Mouse (Mus musculus) thymus, postnatal 4 days (tissue): Measurements from ENCODE around the gene Ugcg.
A peak's percentile ranks its signal among the peaks of the same experiment; 100 is the strongest.

Experiments used
- DNase-seq: peaks from one replicate; pipeline ENCODE4 v3.0.0; 2021

Gene Ugcg

DNA sequence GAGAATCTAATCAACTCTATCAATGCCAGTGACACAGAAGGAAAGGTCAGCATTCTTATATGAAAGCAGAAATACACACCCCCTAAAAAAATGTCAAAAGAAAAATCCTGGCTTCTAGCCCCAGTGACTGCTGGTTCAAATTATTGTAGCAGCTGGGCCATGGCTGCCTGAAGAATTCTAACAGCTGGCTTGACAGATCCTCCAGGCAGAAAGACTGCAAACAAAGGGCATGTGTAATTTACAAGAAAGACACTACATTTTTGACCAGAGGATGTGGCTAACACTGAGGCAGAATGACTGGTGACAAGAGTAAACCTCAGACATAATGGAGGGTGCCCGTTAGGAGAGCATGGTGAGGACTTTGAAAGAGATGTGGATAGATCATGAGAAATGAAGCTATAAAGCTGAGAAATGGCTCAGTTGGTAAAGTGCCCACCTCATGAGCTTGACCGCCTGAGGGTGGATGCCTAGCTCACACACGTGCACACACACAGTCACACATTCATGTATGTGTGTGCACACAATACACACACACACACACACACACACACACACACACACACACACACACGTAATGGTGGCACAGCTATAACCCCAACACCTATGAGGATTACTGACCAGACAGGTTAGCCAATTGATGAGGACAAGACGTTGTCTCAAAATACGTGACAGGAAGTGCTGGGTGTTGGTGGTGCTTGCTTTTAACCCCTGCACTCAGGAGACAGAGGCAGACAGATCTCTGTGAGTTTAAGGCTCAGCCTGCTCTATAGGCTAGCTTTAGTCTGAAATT is 42.4 kb downstream of the Ugcg start:
- DNase-seq: no peak

- DNase-seq: no peak
Observed at GRCm38 (mm10) chr4:59234014-59234413, 45.0 kb downstream of the Ugcg start.

- no peak for DNase-seq
Observed at GRCm38 (mm10) chr4:59234451-59235216, 45.6 kb downstream of the Ugcg start.

DNA sequence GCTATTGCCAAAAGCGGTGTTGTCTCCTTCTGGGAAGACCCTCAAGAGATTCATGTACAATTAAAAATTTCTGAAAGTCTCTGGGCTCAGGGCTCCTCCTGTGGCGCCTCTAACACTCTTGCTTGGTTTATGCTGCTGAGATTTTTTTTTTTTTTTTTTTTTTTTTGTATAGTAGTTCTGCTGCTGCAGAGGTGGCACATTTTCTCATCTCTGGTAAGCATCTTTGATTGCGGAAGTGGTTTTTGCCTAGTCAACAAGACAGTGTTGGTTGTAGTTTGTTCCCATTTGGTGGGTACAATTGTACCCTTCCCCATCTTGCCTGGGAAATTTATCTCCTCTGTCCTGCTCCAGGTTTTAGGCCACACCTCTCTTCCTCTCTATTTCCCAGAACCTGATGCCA is 47.3 kb downstream of the Ugcg start:
- no peak for DNase-seq

DNA sequence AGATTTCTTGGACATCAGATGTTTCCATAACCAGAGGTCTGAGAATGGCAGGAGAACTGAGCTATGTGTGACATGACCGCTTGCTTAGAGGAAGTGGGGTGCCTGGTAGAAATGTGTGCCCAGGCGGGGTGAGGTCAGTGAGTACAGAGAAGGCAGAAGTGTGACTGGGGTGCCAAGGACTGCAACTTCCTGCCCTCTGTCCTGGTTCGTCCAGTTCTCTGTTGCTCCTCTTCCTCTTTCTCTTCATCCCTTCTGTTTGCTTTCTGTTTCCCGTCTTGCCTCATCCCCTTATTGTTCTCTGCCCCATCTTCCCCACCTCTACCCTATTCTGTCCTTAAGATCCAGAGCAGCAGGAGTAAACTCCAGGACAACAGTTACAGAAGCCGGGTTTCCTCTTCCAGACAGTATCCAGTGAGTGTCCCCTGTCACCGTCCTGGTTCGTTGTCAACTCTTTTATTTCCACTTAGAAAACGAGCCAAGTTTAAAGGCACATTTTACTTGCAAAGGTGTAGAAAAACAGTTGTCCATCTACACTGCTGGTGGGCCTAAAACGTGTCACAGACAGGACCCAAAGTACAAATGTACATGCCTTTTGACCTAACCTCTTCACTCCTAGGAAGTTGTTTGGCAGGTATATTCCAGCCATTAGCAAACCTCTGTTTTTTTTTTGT is 49.7 kb downstream of the Ugcg start:
- no peak for DNase-seq

- no peak for DNase-seq
Observed at GRCm38 (mm10) chr4:59239312-59239728, 50.3 kb downstream of the Ugcg start.

DNA sequence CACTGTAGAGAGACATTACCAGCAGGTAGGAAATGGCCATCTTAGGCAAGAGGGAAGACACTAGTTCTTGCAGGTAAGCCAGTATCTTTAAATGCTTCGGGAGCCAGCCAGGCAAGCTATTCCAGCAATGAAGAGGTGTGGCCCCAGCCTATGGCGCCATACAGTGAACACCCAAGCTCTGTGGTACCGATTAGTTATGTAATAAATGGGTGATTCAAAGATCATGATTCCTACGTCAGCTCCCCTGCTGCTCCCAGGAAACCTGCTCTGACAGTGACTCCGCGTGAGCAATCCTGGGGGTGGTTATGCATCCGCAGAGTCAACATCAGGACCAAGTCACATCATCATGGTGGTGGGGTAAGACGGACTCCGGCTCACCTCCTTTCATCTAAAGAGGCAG is 51.1 kb downstream of the Ugcg start:
- DNase-seq: no peak

GRCm38 (mm10) chr4:59241096-59241495 is 52.0 kb downstream of the Ugcg start:
- DNase-seq: no peak

DNA sequence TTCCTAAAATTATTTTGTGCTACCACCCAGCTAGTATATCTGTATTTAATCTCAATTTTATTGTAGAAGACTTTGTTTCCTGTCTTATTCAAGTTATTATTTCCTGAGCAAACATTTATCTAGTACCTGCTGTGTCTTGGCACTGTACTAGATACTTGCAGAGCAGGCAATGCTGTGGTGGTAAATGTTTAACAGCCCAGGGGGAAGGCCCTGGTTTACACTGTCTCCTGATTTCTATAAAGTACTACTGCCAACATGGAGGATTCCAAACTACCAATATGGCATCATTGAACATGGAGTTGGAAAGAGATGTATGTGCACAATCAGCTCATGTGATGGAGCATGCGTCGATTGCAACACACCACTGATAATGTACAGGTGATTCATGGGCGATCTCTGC is 53.2 kb downstream of the Ugcg start:
- DNase-seq: no peak

DNA sequence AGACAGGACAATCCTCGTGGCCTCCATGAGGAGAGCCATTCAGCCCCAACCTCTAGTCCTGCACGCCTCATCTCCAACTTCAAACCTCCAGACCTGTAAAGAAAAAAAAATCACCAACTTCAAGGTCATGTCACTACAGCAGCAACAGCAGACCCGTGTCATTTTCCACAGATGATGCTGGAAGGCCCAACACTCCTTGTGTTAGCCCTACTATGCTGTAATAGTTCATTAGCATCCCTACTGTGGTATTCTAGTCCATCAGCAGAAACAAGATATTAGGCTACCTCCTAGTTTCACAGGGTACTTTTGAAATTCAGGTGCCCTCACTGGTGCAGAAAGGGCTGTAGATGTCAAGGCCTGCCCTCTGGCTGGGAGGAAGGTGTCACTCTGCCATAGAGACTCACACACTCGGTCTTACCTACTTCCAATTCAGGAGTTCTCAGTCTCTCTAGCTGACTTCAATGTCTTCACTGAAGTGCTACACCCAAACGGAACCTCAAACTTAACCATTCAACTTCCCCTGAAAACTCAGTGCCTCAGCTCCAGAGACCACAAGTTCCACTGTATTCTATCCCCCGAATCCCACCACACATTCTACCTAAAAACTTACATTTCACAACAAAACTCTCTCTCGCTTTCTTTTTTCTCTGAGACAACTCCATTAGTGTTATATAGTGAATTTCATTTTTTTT is 54.9 kb downstream of the Ugcg start:
- DNase-seq: no peak

GRCm38 (mm10) chr4:59244791-59245555 is 55.9 kb downstream of the Ugcg start:
- DNase-seq: no peak

- DNase-seq: no peak
Observed at GRCm38 (mm10) chr4:59245776-59246175, 56.7 kb downstream of the Ugcg start.

DNA sequence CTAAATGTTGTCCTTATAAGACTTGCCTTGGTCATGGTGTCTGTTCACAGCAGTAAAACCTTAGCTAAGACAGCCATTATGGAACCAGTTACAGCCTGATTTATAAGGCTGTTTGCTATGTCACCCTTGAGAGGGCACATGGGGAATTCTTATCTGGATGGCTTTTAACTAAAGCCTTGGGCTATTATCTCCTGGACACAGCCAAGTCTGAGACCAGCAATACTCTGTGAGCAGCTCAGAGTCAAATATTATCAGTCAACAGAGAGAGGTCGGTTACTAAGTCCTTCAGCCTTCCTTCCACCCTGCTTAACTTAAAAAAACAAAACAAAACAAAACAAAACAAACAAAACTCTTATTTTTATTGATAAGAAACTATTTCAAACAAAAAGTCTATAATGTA is 58.5 kb downstream of the Ugcg start:
- no peak for DNase-seq

DNA sequence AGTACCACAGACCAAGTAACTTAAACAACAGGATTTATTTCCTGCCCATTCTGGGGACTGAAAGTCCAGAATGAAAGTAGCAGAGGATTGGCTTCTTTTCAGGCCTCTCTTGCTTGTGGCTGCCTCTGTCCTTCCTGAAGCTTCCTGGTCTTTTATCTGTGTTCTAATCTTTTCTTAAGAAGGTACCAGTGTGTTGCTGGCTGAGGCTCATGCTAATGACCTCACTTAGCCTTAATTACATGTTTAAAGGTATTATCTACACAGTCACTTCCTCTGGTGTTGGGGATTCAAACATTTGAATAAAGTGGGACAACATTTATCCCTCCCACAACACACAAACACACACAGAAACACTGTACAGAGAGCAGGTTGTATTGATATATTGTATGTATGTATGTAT is 59.0 kb downstream of the Ugcg start:
- DNase-seq: no peak

- DNase-seq: no peak
Observed at GRCm38 (mm10) chr4:59252386-59253054, 63.5 kb downstream of the Ugcg start.

- no peak for DNase-seq
Observed at GRCm38 (mm10) chr4:59253055-59253434, 64.0 kb downstream of the Ugcg start.

GRCm38 (mm10) chr4:59254397-59254796 is 65.3 kb downstream of the Ugcg start:
- DNase-seq: no peak

DNA sequence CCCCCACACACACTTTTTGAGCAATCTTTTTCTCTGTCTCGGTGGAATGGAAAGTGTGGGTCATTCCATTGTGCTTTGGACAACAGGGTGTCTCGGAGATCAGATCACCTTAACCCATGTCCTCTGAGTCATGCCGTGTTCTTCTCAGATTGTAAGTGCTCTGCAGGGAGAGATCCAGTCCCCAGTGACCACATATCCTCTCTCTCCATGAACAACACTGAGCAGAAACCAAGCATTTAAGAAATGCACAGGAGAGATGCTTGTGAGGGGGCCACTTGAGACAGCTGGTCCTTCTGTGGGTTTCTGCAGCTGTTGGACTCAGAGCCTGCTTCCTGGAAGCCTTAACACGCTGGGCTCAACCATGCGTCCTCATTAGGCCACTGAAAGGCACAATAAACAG is 66.9 kb downstream of the Ugcg start:
- DNase-seq: no peak

GRCm38 (mm10) chr4:59257866-59258265 is 68.8 kb downstream of the Ugcg start:
- no peak for DNase-seq

DNA sequence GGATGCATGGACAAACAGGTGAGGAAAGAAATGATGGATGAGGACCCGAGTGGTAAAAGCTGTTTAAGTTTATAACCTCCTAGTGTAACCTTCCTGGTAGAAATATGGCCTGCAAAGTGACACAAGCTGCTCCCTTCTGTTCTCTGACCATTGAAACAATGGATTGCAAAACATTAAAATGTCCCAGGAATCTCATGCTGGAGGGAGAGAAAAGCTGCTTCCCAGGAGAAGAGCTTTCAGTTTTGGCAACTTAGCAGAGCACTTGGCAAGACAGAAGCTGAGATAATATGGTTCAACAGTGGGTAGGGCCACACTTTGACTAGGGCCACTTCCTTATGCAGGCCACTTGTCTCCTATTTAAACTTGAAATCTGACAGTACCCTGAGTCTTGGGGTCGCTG is 69.7 kb downstream of the Ugcg start:
- no peak for DNase-seq

DNA sequence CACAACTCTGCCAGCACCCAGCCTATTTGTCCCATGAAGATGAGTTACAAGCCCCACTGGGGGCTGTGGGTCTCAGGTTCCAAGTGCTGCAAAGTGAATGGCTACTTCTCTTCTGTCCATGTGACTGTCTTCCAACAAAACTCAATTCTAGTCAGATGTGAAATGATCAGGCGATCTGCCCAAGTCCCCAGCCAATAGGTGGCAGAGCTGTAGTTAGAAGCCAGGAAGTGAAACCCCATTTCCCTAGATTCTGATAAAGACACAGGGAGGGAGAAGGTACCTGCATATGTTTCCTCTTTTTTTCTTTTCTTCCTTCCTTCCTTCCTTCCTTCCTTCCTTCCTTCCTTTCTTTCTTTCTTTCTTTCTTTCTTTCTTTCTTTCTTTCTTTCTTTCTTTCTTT is 70.7 kb downstream of the Ugcg start:
- peak; percentile 45 for DNase-seq
